Mouse (Mus musculus): ENCODE measurements at regions not wholly inside any gene's neighbourhood (a gene's known extent, or its start where the extent isn't known, plus 50 kb on each side); places are given as distances from the start of the nearest gene placed in this dataset.

GRCm38 (mm10) chr11:57432299-57432698 lies 86.1 kb downstream of the Fam114a2 start:
- no peak overlapping the region for H3K9ac ChIP-seq (ENCODE audit: low read depth, low read length)
- no peak for TF ChIP-seq CTCF (IDR thresholded peaks at IDR 0.05; ENCODE audit: low read depth)
- no peak overlapping the region for H3K4me3 ChIP-seq (replicated peaks; ENCODE audit: low read depth, low read length)
- ATAC-seq (replicated peaks; ENCODE audit: low FRiP score, low read depth) (no peak), DNase-seq (ENCODE audit: low spot score) (no peak)
- no peaks in the 10 kb centered on the region for H3K27me3 ChIP-seq (ENCODE audit: insufficient read depth, low read length)
- no peaks in the 10 kb centered on the region for H3K9me3 ChIP-seq (replicated peaks; ENCODE audit: low read length)
- no peaks in the 10 kb centered on the region for H3K4me1 ChIP-seq (replicated peaks; ENCODE audit: insufficient read depth, low read length)
- no peak overlapping the region for H3K27ac ChIP-seq
- WGBS = 54% methylated on average over 1 of the region's 1 CpGs
- H3K4me2 ChIP-seq (ENCODE audit: low read length) = no peak overlapping the region
- no peaks in the 10 kb centered on the region for H3K36me3 ChIP-seq (ENCODE audit: insufficient read depth, low read length)

- no peaks in the 10 kb centered on the region for H3K27me3 ChIP-seq (ENCODE audit: insufficient read depth, low read length)
- H3K36me3 ChIP-seq (ENCODE audit: insufficient read depth, low read length) = no peaks in the 10 kb centered on the region
- no peak for ATAC-seq (replicated peaks; ENCODE audit: low FRiP score, low read depth)
- H3K4me2 ChIP-seq (ENCODE audit: low read length) = no peak overlapping the region
- H3K9me3 ChIP-seq (replicated peaks; ENCODE audit: low read length) = no peaks in the 10 kb centered on the region
- no peak overlapping the region for H3K9ac ChIP-seq (ENCODE audit: low read depth, low read length)
- H3K4me3 ChIP-seq (replicated peaks; ENCODE audit: low read depth, low read length) = no peak overlapping the region
- DNase-seq (ENCODE audit: low spot score) = no peak
- H3K27ac ChIP-seq = no peak overlapping the region
- TF ChIP-seq CTCF (IDR thresholded peaks at IDR 0.05; ENCODE audit: low read depth) = 0 out of 2 replicates have a peak, but pooled peaks have one; percentile 26
- H3K4me1 ChIP-seq (replicated peaks; ENCODE audit: insufficient read depth, low read length) = no peaks in the 10 kb centered on the region
Observed at GRCm38 (mm10) chr11:57431886-57432285, 86.5 kb downstream of the Fam114a2 start.

GRCm38 (mm10) chr11:57426046-57426805 lies 92.2 kb downstream of the Fam114a2 start:
- TF ChIP-seq CTCF (IDR thresholded peaks at IDR 0.05; ENCODE audit: low read depth) = peak; percentile 58; the same call in 1 of the 2 replicates
- no peaks in the 10 kb centered on the region for H3K9me3 ChIP-seq (replicated peaks; ENCODE audit: low read length)
- H3K27me3 ChIP-seq (ENCODE audit: insufficient read depth, low read length) = no peaks in the 10 kb centered on the region
- no peak overlapping the region for H3K4me3 ChIP-seq (replicated peaks; ENCODE audit: low read depth, low read length)
- no peak overlapping the region for H3K27ac ChIP-seq
- peak; percentile 36 for DNase-seq (ENCODE audit: low spot score)
- no peaks in the 10 kb centered on the region for H3K36me3 ChIP-seq (ENCODE audit: insufficient read depth, low read length)
- no peak for ATAC-seq (replicated peaks; ENCODE audit: low FRiP score, low read depth)
- 42% methylated on average over 12 of the region's 12 CpGs for WGBS
- H3K4me1 ChIP-seq (replicated peaks; ENCODE audit: insufficient read depth, low read length) = no peaks in the 10 kb centered on the region
- no peak overlapping the region for H3K9ac ChIP-seq (ENCODE audit: low read depth, low read length)
- no peak overlapping the region for H3K4me2 ChIP-seq (ENCODE audit: low read length)

DNA sequence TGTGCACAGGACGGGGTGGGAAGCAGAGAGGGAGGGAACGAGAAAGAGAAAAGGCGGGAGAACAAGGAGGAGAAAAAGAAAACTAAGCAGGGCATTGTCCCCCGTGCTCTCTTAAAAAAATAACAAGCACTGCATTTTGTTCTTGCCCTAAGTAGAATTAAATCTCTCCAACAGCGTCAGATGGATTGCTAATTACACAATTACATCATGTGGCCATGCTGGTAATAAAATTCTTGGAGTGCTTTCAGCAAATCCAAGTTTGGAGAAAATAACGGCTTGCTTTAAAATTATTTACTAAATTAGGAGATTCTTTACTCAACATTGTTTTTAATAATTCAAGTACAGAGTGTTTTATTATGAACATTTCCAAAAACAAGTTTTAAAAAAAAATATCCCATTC lies 99.0 kb downstream of the Fam114a2 start:
- H3K9ac ChIP-seq (ENCODE audit: low read depth, low read length) = no peak overlapping the region
- H3K4me2 ChIP-seq (ENCODE audit: low read length) = no peak overlapping the region
- H3K9me3 ChIP-seq (replicated peaks; ENCODE audit: low read length) = no peaks in the 10 kb centered on the region
- H3K4me1 ChIP-seq (replicated peaks; ENCODE audit: insufficient read depth, low read length) = no peaks in the 10 kb centered on the region
- H3K4me3 ChIP-seq (replicated peaks; ENCODE audit: low read depth, low read length) = no peak overlapping the region
- DNase-seq (ENCODE audit: low spot score) (no peak), ATAC-seq (replicated peaks; ENCODE audit: low FRiP score, low read depth) (no peak)
- no peak for TF ChIP-seq CTCF (IDR thresholded peaks at IDR 0.05; ENCODE audit: low read depth)
- H3K27ac ChIP-seq = no peak overlapping the region
- no peaks in the 10 kb centered on the region for H3K27me3 ChIP-seq (ENCODE audit: insufficient read depth, low read length)
- WGBS = 51% methylated on average over 6 of the region's 6 CpGs
- no peaks in the 10 kb centered on the region for H3K36me3 ChIP-seq (ENCODE audit: insufficient read depth, low read length)

DNA sequence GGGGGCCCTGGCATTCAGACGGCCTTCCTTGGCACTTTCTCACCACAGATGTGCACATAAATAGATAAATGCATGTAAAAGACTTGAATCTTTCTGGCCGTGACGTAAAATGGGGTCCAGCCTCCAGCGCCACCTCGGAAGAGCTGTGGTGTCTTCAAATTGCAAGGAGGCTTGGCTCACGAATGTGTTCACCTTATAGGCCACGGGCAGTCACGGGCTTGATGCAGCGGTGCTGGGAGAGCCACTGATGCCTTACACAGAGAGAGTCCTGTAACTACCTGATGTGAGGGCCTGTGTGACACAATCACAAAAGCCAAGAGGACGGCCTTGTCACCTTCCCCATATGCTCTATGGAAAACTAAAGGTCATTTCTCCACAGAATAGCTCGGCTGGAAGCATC lies 102.4 kb downstream of the Fam114a2 start:
- Histone ChIP-seq H3K27me3 (ENCODE audit: insufficient read depth, low read length) (no peaks in the 10 kb centered on the region), H3K4me2 (ENCODE audit: low read length) (no peak overlapping the region), H3K36me3 (ENCODE audit: insufficient read depth, low read length) (no peaks in the 10 kb centered on the region), H3K27ac (no peak overlapping the region), H3K4me3 (replicated peaks; ENCODE audit: low read depth, low read length) (no peak overlapping the region), H3K9me3 (replicated peaks; ENCODE audit: low read length) (no peaks in the 10 kb centered on the region), H3K9ac (ENCODE audit: low read depth, low read length) (no peak overlapping the region), H3K4me1 (replicated peaks; ENCODE audit: insufficient read depth, low read length) (no peaks in the 10 kb centered on the region)
- DNase-seq (ENCODE audit: low spot score) (no peak), ATAC-seq (replicated peaks; ENCODE audit: low FRiP score, low read depth) (no peak)
- 89% methylated on average over 11 of the region's 11 CpGs for WGBS
- TF ChIP-seq CTCF (IDR thresholded peaks at IDR 0.05; ENCODE audit: low read depth) = no peak

GRCm38 (mm10) chr11:57415167-57415566 lies 103.2 kb downstream of the Fam114a2 start:
- DNase-seq (ENCODE audit: low spot score) (no peak), ATAC-seq (replicated peaks; ENCODE audit: low FRiP score, low read depth) (no peak)
- Histone ChIP-seq H3K4me3 (replicated peaks; ENCODE audit: low read depth, low read length) (no peak overlapping the region), H3K27me3 (ENCODE audit: insufficient read depth, low read length) (no peaks in the 10 kb centered on the region), H3K4me1 (replicated peaks; ENCODE audit: insufficient read depth, low read length) (no peaks in the 10 kb centered on the region), H3K36me3 (ENCODE audit: insufficient read depth, low read length) (no peaks in the 10 kb centered on the region), H3K9me3 (replicated peaks; ENCODE audit: low read length) (no peaks in the 10 kb centered on the region), H3K4me2 (ENCODE audit: low read length) (no peak overlapping the region), H3K27ac (no peak overlapping the region), H3K9ac (ENCODE audit: low read depth, low read length) (no peak overlapping the region)
- no peak for TF ChIP-seq CTCF (IDR thresholded peaks at IDR 0.05; ENCODE audit: low read depth)
- 62% methylated on average over 5 of the region's 5 CpGs for WGBS

DNA sequence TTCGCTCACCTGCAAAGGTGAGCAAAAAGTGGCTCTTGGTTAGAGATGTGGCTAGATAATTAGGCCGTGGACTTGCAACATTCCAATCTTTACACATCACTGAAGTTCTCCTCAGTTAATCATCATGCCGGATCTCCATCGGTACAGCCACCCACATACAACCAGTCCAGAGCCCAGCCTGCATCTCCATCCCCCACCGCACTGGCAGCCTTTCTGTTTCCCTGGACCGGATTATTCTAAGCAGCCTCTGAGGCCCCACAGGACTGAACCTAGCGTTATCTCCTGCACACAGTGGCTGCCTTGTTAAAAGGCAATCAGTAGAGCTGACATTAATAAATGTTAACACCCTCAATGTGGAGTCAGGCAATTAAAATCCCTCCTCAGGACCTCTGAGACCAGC lies 103.7 kb downstream of the Fam114a2 start:
- WGBS = 48% methylated on average over 7 of the region's 7 CpGs
- Histone ChIP-seq H3K27ac (no peak overlapping the region), H3K4me1 (replicated peaks; ENCODE audit: insufficient read depth, low read length) (no peaks in the 10 kb centered on the region), H3K9me3 (replicated peaks; ENCODE audit: low read length) (no peaks in the 10 kb centered on the region), H3K4me2 (ENCODE audit: low read length) (no peak overlapping the region), H3K4me3 (replicated peaks; ENCODE audit: low read depth, low read length) (no peak overlapping the region), H3K36me3 (ENCODE audit: insufficient read depth, low read length) (no peaks in the 10 kb centered on the region), H3K9ac (ENCODE audit: low read depth, low read length) (no peak overlapping the region), H3K27me3 (ENCODE audit: insufficient read depth, low read length) (no peaks in the 10 kb centered on the region)
- ATAC-seq (replicated peaks; ENCODE audit: low FRiP score, low read depth) = no peak
- no peak for TF ChIP-seq CTCF (IDR thresholded peaks at IDR 0.05; ENCODE audit: low read depth)
- DNase-seq (ENCODE audit: low spot score) = no peak

Data from kidney, postnatal 0 days (tissue).